Mouse (Mus musculus) testis, adult 2 months (tissue): Measurements from ENCODE around the gene Upp2. TPM values are rescaled to one million over a fixed set of nuclear protein-coding genes. Genes with fewer than 3 reads are reported as not detected.
A peak's percentile ranks its signal among the peaks of the same experiment; 100 is the strongest.

Source experiments
- H3K27ac ChIP-seq: fragments of 200-500 bp; 2 replicates; pipeline ENCODE4 v1.5.1; 2012; ENCODE audit warnings: low read depth, low read length; ENCODE audit not compliant: control insufficient read depth, insufficient read depth
- H3K27me3 ChIP-seq: fragments of 200-500 bp; 2 replicates; pipeline ENCODE4 v1.6.1; 2012; ENCODE audit warnings: mild to moderate bottlenecking, low read length, moderate library complexity; ENCODE audit not compliant: control insufficient read depth, insufficient read depth
- H3K36me3 ChIP-seq: fragments of 200-500 bp; 2 replicates; pipeline ENCODE4 v1.6.1; 2012; ENCODE audit warnings: mild to moderate bottlenecking, low read length; ENCODE audit not compliant: control insufficient read depth, insufficient read depth
- H3K4me1 ChIP-seq: fragments of 200-500 bp; 2 replicates; pipeline ENCODE4 v1.6.1; 2012; ENCODE audit warnings: low read length; ENCODE audit not compliant: control insufficient read depth, insufficient read depth
- H3K4me3 ChIP-seq: fragments of 200-500 bp; 2 replicates; pipeline ENCODE4 v1.5.1; 2012; ENCODE audit warnings: low read depth, mild to moderate bottlenecking, low read length, moderate library complexity, mixed read lengths; ENCODE audit not compliant: control insufficient read depth
- CTCF ChIP-seq: fragments of 200-500 bp; IDR thresholded peaks from 2 replicates; pipeline ENCODE4 v1.5.1; 2012; ENCODE audit warnings: low read depth, mild to moderate bottlenecking, inconsistent platforms, low read length, moderate library complexity; ENCODE audit not compliant: control insufficient read depth, insufficient read depth, insufficient replicate concordance
- POLR2A ChIP-seq: fragments of 200-500 bp; IDR thresholded peaks from 2 replicates; pipeline ENCODE4 v1.6.1; 2012; ENCODE audit warnings: low read depth, mild to moderate bottlenecking, inconsistent platforms, low read length, moderate library complexity; ENCODE audit not compliant: control insufficient read depth
- polyA plus RNA-seq: library from polyadenylated mRNA; depleted of rRNA; stranded (reverse); fragments of >200 nt; gene quantifications from 2 replicates; pipeline ENCODE4 v1.2.3, GENCODE M21; 2012

Upp2 gene
- polyA plus RNA-seq, 1 experiment = 7.0 TPM

- no peaks in the 10 kb centered on the region; the same call in 1 of the 2 replicates for H3K27me3 ChIP-seq
- H3K4me1 ChIP-seq = no peaks in the 10 kb centered on the region; the same call in none of the 2 replicates
- 0 out of 2 replicates have a peak overlapping the region, but pooled peaks have one; percentile 1 for H3K27ac ChIP-seq
- H3K36me3 ChIP-seq = no peaks in the 10 kb centered on the region
- no peak overlapping the region for H3K4me3 ChIP-seq
- no peak for TF ChIP-seq POLR2A
- TF ChIP-seq CTCF = no peak
Observed at GRCm38 (mm10) chr2:58568841-58569645, 1.9 kb downstream of the Upp2 start.

- H3K27me3 ChIP-seq = no peaks in the 10 kb centered on the region
- no peaks in the 10 kb centered on the region for H3K36me3 ChIP-seq
- TF ChIP-seq POLR2A (no peak), CTCF (no peak)
- 0 out of 2 replicates have a peak, but pooled peaks cover 2% of the 10 kb centered on the region for H3K4me1 ChIP-seq
- H3K27ac ChIP-seq = no peak overlapping the region
- H3K4me3 ChIP-seq = no peak overlapping the region
Observed at GRCm38 (mm10) chr2:58574167-58574566, 7.1 kb downstream of the Upp2 start.

- Histone ChIP-seq H3K36me3 (no peaks in the 10 kb centered on the region), H3K4me1 (no peaks in the 10 kb centered on the region), H3K27me3 (no peaks in the 10 kb centered on the region), H3K27ac (no peak overlapping the region), H3K4me3 (no peak overlapping the region)
- TF ChIP-seq POLR2A (no peak), CTCF (no peak)
Observed at GRCm38 (mm10) chr2:58586311-58586710, 19.2 kb downstream of the Upp2 start.

- H3K27me3 ChIP-seq = no peaks in the 10 kb centered on the region
- TF ChIP-seq CTCF = no peak
- no peak for TF ChIP-seq POLR2A
- no peak overlapping the region for H3K27ac ChIP-seq
- no peak overlapping the region for H3K4me3 ChIP-seq
- H3K4me1 ChIP-seq = no peaks in the 10 kb centered on the region
- H3K36me3 ChIP-seq = no peaks in the 10 kb centered on the region
Observed at GRCm38 (mm10) chr2:58589637-58590036, 22.5 kb downstream of the Upp2 start.

GRCm38 (mm10) chr2:58590055-58590454, 23.0 kb downstream of the Upp2 start:
- Histone ChIP-seq H3K27me3 (no peaks in the 10 kb centered on the region), H3K36me3 (no peaks in the 10 kb centered on the region), H3K27ac (no peak overlapping the region), H3K4me3 (no peak overlapping the region), H3K4me1 (no peaks in the 10 kb centered on the region)
- TF ChIP-seq CTCF = no peak
- no peak for TF ChIP-seq POLR2A

DNA sequence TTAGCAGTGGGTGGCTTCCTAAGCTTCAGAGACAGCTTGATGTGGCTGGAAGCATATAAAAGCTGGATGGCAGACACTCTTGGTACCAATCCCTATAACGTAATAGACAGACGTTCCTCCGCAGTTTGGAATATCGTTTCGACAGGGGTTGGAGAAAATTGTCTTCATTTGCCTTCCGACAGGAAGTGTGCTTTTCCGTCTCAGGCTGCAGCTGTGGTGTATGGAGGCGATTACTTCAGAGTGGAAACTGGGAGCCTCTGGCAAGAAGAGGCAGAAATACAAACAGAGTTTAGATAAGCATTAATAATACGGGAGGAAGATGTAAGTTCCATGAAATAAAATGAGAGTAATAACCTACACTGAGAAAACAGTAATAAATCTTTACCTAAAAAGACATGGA, 28.3 kb downstream of the Upp2 start:
- Histone ChIP-seq H3K4me3 (no peak overlapping the region), H3K27ac (no peak overlapping the region), H3K4me1 (peaks cover 2% of the 10 kb centered on the region; the same call in 1 of the 2 replicates), H3K27me3 (no peaks in the 10 kb centered on the region), H3K36me3 (no peaks in the 10 kb centered on the region)
- TF ChIP-seq POLR2A = no peak

DNA sequence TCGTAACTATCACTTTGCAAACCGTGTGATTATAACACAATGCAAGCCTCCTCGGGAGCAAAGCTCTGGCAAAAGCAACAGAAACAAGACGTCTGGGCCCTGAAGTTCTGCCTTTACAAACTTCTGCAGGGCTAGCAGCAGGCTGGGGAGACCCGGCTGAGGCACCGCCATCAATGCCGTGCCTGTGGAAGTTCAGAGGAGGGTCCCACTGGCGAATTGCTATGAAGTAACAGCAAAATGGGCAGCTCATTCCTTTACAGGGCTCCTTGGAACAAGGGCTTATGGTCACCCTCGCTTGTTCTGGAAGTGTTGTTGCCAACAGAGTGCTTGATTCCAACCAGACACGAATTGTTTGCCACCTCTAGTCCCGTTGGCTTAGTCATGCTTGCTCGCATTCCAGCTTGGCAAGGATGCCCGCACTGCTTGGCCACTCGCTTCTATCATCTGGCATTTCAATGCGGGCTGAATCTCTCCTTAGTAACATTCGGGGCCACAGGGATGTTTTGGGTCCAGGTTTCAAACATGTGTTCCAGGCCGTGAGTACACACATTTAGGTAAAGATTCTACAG, 29.8 kb downstream of the Upp2 start:
- H3K4me3 ChIP-seq = no peak overlapping the region
- TF ChIP-seq POLR2A = no peak
- no peak for TF ChIP-seq CTCF

More for the DNA sequence above, 29.8 kb downstream of the Upp2 start:
- no peak overlapping the region for H3K27ac ChIP-seq
- H3K4me1 ChIP-seq = peaks cover 2% of the 10 kb centered on the region; the same call in 1 of the 2 replicates
- no peaks in the 10 kb centered on the region for H3K27me3 ChIP-seq
- H3K36me3 ChIP-seq = no peaks in the 10 kb centered on the region
